ENCODE assay signal across 8 mouse cellular contexts in the genomic region with DNA sequence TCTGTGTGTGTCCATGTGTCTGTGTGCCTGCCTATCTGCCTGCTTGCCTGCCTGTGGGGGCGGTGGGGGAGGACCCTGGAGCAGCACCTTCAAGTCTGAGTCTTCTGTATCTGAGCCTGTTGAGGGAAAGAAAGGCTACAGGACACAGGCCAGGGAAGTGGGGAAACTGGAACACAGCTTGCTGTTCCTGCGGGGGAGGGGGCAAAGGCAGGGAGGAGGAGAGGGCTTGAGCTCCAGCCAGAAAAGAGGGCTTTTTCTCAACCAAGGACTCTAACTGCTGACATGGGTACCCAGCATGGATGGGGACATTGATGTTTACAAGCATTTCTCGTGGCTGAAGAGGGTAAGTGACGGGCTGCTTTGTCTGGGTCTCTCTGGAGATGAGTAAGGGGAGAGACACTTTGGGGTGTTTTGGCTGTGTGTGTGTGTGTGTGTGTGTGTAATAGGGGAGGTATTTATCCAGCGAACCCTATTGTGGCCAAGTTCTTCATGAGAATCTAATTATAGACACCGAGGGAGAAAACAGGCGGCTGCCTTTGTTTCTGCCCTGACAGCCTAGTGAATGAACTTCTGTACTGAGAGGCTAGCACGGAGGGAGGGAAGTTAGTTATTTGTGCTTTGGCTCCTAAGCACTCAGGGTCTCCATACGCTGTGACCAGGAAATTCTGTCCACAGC. TPM values are rescaled to one million over a fixed set of nuclear protein-coding genes. Genes with fewer than 3 reads are reported as not detected.
DNase-seq lines count a peak whose midpoint lies in the region; ATAC-seq and TF ChIP-seq lines count a peak whose summit lies in the region.

No protein-coding gene starts in this region.

- peak; percentile 22; the same call in 1 of the 2 replicates for ATAC-seq in embryonic facial prominence, embryonic 13.5 days (ENCODE audit: insufficient number of reproducible peaks, insufficient read depth, low FRiP score, low TSS enrichment, low read depth)
- ATAC-seq in intestine, postnatal 0 days: no peak
- peak; percentile 43 for ATAC-seq in limb, embryonic 14.5 days (ENCODE audit: low FRiP score, low read depth)
- ATAC-seq in midbrain, embryonic 16.5 days: peak; percentile 37

- TF ChIP-seq CTCF in heart, adult 2 months (IDR thresholded peaks at IDR 0.05): no peak
- no peak for TF ChIP-seq CTCF in intestine, postnatal 0 days (IDR thresholded peaks at IDR 0.05; ENCODE audit: low read depth)

- peak overlapping the region; percentile 94 for H3K27ac ChIP-seq in embryonic facial prominence, embryonic 13.5 days
- H3K27ac ChIP-seq in heart, adult 2 months: peak overlapping the region; percentile 95
- H3K27ac ChIP-seq in intestine, postnatal 0 days (ENCODE audit: low read depth, low read length): peak overlapping the region; percentile 92
- peak overlapping the region; percentile 90 for H3K27ac ChIP-seq in limb, embryonic 14.5 days (replicated peaks; ENCODE audit: low read depth, low read length)
- H3K27ac ChIP-seq in midbrain, embryonic 16.5 days (ENCODE audit: low read length): 0 out of 2 replicates have a peak overlapping the region, but pooled peaks have one; percentile 24

- no peaks in the 10 kb centered on the region for H3K79me2 ChIP-seq in heart, adult 2 months (replicated peaks; ENCODE audit: control insufficient read depth, insufficient read depth, low read length)

- H3K4me1 ChIP-seq in embryonic facial prominence, embryonic 13.5 days: peaks cover 73% of the 10 kb centered on the region
- peaks cover 5% of the 10 kb centered on the region for H3K4me1 ChIP-seq in heart, adult 2 months (ENCODE audit: control insufficient read depth, insufficient read depth, low read length)
- H3K4me1 ChIP-seq in intestine, postnatal 0 days (replicated peaks; ENCODE audit: control insufficient read depth, insufficient read depth, low read length): peaks cover 17% of the 10 kb centered on the region
- peaks cover 61% of the 10 kb centered on the region for H3K4me1 ChIP-seq in limb, embryonic 14.5 days (ENCODE audit: control insufficient read depth, insufficient read depth, low read length)
- H3K4me1 ChIP-seq in midbrain, embryonic 16.5 days (ENCODE audit: control insufficient read depth, insufficient read depth, low read length): peaks cover 16% of the 10 kb centered on the region

- no peak for TF ChIP-seq EP300 in heart, adult 2 months (IDR thresholded peaks at IDR 0.05; ENCODE audit: insufficient read depth, low read depth, low read length)

- peak overlapping the region; percentile 70 for H3K4me2 ChIP-seq in embryonic facial prominence, embryonic 13.5 days
- H3K4me2 ChIP-seq in intestine, postnatal 0 days (replicated peaks; ENCODE audit: low read depth): peak overlapping the region; percentile 78
- H3K4me2 ChIP-seq in limb, embryonic 14.5 days (replicated peaks; ENCODE audit: low read depth, low read length, severe bottlenecking): peak overlapping the region; percentile 66
- H3K4me2 ChIP-seq in midbrain, embryonic 16.5 days (ENCODE audit: low read length): peak overlapping the region; percentile 26

- H3K9me3 ChIP-seq in embryonic facial prominence, embryonic 13.5 days: no peaks in the 10 kb centered on the region
- H3K9me3 ChIP-seq in intestine, postnatal 0 days (ENCODE audit: control insufficient read depth): no peaks in the 10 kb centered on the region
- no peaks in the 10 kb centered on the region for H3K9me3 ChIP-seq in limb, embryonic 14.5 days (ENCODE audit: control insufficient read depth, low read length)
- no peaks in the 10 kb centered on the region for H3K9me3 ChIP-seq in midbrain, embryonic 16.5 days (replicated peaks; ENCODE audit: control insufficient read depth, low read length, poor library complexity, severe bottlenecking)

- WGBS in embryonic facial prominence, embryonic 13.5 days: 7% methylated on average over 9 of the region's 9 CpGs
- 7% methylated on average over 9 of the region's 9 CpGs for WGBS in heart, adult 2 months
- WGBS in intestine, postnatal 0 days: 8% methylated on average over 9 of the region's 9 CpGs
- WGBS in limb, embryonic 14.5 days: 9% methylated on average over 9 of the region's 9 CpGs
- 13% methylated on average over 9 of the region's 9 CpGs for WGBS in midbrain, embryonic 16.5 days

- DNase-seq in adrenal gland, adult 2 months: peak; percentile 6
- no peak for DNase-seq in adrenal gland, postnatal 25 days
- peak; percentile 65 to 70 for DNase-seq in heart, adult 2 months
- no peak for DNase-seq in limb, embryonic 14.5 days (ENCODE audit: low spot score)
- DNase-seq in B cell, adult 2 months: no peak

- TF ChIP-seq POLR2A in heart, adult 2 months (IDR thresholded peaks at IDR 0.05; ENCODE audit: insufficient read depth, low read depth, low read length): no peak
- peak; percentile 28; the same call in 1 of the 2 replicates for TF ChIP-seq POLR2A in limb, embryonic 14.5 days (IDR thresholded peaks at IDR 0.05; ENCODE audit: borderline replicate concordance, extremely low read depth, insufficient read depth, insufficient read length)

- H3K36me3 ChIP-seq in embryonic facial prominence, embryonic 13.5 days: peaks cover 4% of the 10 kb centered on the region; the same call in 1 of the 2 replicates
- H3K36me3 ChIP-seq in heart, adult 2 months (ENCODE audit: control insufficient read depth, insufficient read depth, low read length): no peaks in the 10 kb centered on the region; the same call in 1 of the 2 replicates
- H3K36me3 ChIP-seq in intestine, postnatal 0 days (ENCODE audit: control insufficient read depth, insufficient read depth): no peaks in the 10 kb centered on the region
- H3K36me3 ChIP-seq in limb, embryonic 14.5 days (ENCODE audit: control insufficient read depth, insufficient read depth, low read length): no peaks in the 10 kb centered on the region
- H3K36me3 ChIP-seq in midbrain, embryonic 16.5 days (ENCODE audit: control insufficient read depth, insufficient read depth, low read length): no peaks in the 10 kb centered on the region

- H3K9ac ChIP-seq in embryonic facial prominence, embryonic 13.5 days: peak overlapping the region; percentile 80
- H3K9ac ChIP-seq in heart, adult 2 months (ENCODE audit: low read depth, low read length): peak overlapping the region; percentile 71
- H3K9ac ChIP-seq in intestine, postnatal 0 days (ENCODE audit: low read depth, low read length): peak overlapping the region; percentile 51
- H3K9ac ChIP-seq in limb, embryonic 14.5 days (ENCODE audit: low read depth, low read length, severe bottlenecking): peak overlapping the region; percentile 65
- peak overlapping the region; percentile 18; the same call in 1 of the 2 replicates for H3K9ac ChIP-seq in midbrain, embryonic 16.5 days (ENCODE audit: low read depth, low read length)

- H3K4me3 ChIP-seq in embryonic facial prominence, embryonic 13.5 days: peak overlapping the region; percentile 54
- peak overlapping the region; percentile 55 for H3K4me3 ChIP-seq in heart, adult 2 months
- peak overlapping the region; percentile 42 for H3K4me3 ChIP-seq in intestine, postnatal 0 days (ENCODE audit: low read depth, low read length)
- peak overlapping the region; percentile 44 for H3K4me3 ChIP-seq in limb, embryonic 14.5 days (replicated peaks; ENCODE audit: low read length)
- no peak overlapping the region for H3K4me3 ChIP-seq in midbrain, embryonic 16.5 days (ENCODE audit: low read depth, low read length)

- intact Hi-C loops in heart, adult 2 months (cut with DNase I): loop anchor here (2.0 to 5.0 kb wide), 2 partner anchors 41 to 68 kb away; a partner anchor contains a TSS

- no peaks in the 10 kb centered on the region for H3K27me3 ChIP-seq in embryonic facial prominence, embryonic 13.5 days
- no peaks in the 10 kb centered on the region for H3K27me3 ChIP-seq in heart, adult 2 months (ENCODE audit: control insufficient read depth, insufficient read depth, low read length)
- no peaks in the 10 kb centered on the region for H3K27me3 ChIP-seq in intestine, postnatal 0 days (replicated peaks; ENCODE audit: control insufficient read depth, insufficient read depth, low read length)
- H3K27me3 ChIP-seq in limb, embryonic 14.5 days (ENCODE audit: control insufficient read depth, insufficient read depth, low read length): no peaks in the 10 kb centered on the region
- H3K27me3 ChIP-seq in midbrain, embryonic 16.5 days (ENCODE audit: control insufficient read depth, insufficient read depth, low read depth, low read length): no peaks in the 10 kb centered on the region

RNA-seq across cellular contexts. Expression of a gene that starts 40.8 kb away (rescaled TPM):
- not detected for total RNA-seq in adrenal gland, adult 2 months (2021)
- polyA plus RNA-seq in adrenal gland, adult 2 months (2012; rRNA removed): not detected in 2 replicates
- total RNA-seq in adrenal gland, postnatal 25 days (2021): not detected in 2 replicates
- polyA plus RNA-seq in embryonic facial prominence, embryonic 13.5 days (2015; fragmentation: Nextera tagmentation; extraction: Ambion mirVana): not detected in 2 replicates
- total RNA-seq in heart, adult 2 months (2021): not detected
- polyA plus RNA-seq in heart, adult 2 months (2012; rRNA removed): not detected in 2 replicates
- polyA plus RNA-seq in intestine, postnatal 0 days (2015; fragmentation: Nextera tagmentation; extraction: Ambion mirVana): not detected in 2 replicates
- not detected in 2 replicates for polyA plus RNA-seq in limb, embryonic 14.5 days (2012; rRNA removed)
- not detected in 2 replicates for polyA plus RNA-seq in limb, embryonic 14.5 days (2014; fragmentation: Nextera tagmentation; extraction: Ambion mirVana)
- polyA plus RNA-seq in midbrain, embryonic 16.5 days (2015; fragmentation: Nextera tagmentation; extraction: Ambion mirVana): not detected in 2 replicates

Comparison
In these comparisons a context has a peak if more than half of its experiments do, and no peak if none do; other contexts are left out.
1. DNase-seq: peak in adrenal gland, adult 2 months (single experiment) and heart, adult 2 months (2 of 2); none in adrenal gland, postnatal 25 days (single experiment), limb, embryonic 14.5 days (single experiment) and B cell, adult 2 months (0 of 2).
2. H3K27ac ChIP-seq: peak in every context shown above with its lines; median percentile 95 in heart, adult 2 months; 94 in embryonic facial prominence, embryonic 13.5 days; 92 in intestine, postnatal 0 days; 90 in limb, embryonic 14.5 days; 24 in midbrain, embryonic 16.5 days.
3. H3K4me2 ChIP-seq: peak in every context shown above with its lines; median percentile 78 in intestine, postnatal 0 days; 70 in embryonic facial prominence, embryonic 13.5 days; 66 in limb, embryonic 14.5 days; 26 in midbrain, embryonic 16.5 days.
4. H3K9ac ChIP-seq: peak in every context shown above with its lines; median percentile 80 in embryonic facial prominence, embryonic 13.5 days; 71 in heart, adult 2 months; 65 in limb, embryonic 14.5 days; 51 in intestine, postnatal 0 days; 18 in midbrain, embryonic 16.5 days.